Mouse (Mus musculus) kidney, adult 2 months (tissue): ENCODE measurements around the gene Pitpna.

Experiments used
- CTCF ChIP-seq: fragments of 200-500 bp; conservative IDR thresholded peaks from 2 replicates; pipeline ENCODE4 v1.5.1; 2011; ENCODE audit warnings: low read depth, mild to moderate bottlenecking, control low read depth, low read length, moderate library complexity, mixed read lengths; ENCODE audit not compliant: insufficient read depth, insufficient read length
- POLR2A ChIP-seq: fragments of 200-500 bp; IDR thresholded peaks from one replicate; pipeline ENCODE4 v1.6.1; 2011; ENCODE audit warnings: low read depth, low read length, control low read depth

DNA sequence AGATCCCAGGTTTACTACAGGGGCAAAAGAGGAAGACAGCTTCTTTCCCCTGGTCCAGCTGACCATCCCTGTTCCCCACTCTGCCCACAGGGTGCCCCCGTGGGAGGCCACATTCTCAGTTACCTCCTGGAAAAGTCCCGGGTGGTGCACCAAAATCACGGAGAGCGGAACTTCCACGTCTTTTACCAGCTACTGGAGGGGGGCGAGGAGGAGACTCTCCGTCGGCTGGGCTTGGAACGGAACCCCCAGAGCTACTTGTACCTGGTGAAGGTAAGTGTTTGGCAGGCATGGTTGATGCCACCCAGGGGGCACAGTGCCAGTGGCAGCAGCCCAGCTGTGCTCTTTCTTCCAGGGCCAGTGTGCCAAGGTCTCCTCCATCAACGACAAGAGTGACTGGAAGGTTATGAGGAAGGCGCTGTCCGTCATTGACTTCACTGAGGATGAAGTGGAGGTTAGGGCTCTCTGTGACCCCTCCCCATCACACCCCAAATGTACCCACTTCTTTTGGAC is 72.2 kb downstream of the Pitpna start:
- TF ChIP-seq CTCF = no peak
- TF ChIP-seq POLR2A = no peak
